Mouse (Mus musculus): Measurements from ENCODE around the gene 4931409K22Rik.
A peak's percentile ranks its signal among the peaks of the same experiment; 100 is the strongest.

4931409K22Rik gene

DNA sequence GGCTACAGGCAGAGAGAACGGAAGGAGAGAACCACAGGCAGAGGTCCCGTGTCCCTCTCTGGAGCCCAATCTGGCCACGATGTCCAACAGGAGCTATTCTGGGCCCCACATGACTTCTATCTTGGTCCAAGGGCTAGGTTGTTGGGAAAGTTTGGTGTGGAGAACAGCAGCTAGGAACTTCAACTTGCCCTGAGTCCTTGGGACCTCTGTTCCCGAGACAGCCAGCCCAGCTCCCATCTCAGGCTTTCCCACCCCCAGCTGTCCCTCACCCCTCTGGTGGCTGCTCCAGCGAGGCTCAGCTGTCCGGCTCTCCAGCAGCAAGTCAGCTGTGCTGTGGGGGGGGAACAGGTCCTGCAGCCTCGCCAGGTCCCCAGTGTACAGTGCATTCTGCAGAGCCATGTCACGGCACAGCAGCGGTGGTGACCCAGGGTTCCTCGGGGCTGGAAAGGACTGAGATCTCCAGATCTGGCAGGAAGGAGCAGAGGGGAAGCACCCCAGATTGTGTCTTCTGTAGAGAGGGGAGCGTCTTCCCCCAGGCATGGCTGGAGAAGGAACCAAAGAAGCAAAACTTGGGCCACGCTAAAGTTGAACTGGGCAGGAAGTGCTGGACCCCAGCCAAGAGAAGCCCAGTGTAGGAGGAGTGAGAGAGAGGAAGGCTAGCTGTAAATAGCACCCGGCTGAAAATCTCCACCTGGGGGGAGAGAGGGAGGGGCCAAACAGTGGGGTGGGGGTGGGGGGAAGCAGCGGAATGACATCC, 16.0 kb downstream of the 4931409K22Rik start, which contains the start of gene Asb10:
Gene Asb10, minus strand, starts transcription at position 592 of the 757 bp plus-strand sequence.
- DNase-seq (ENCODE audit: low spot score in 2 of 2) = peak; percentile 35 to 43

- no peak for DNase-seq (ENCODE audit: low spot score in 2 of 2)
Observed at GRCm38 (mm10) chr5:24539571-24540296, 16.9 kb downstream of the 4931409K22Rik start.

GRCm38 (mm10) chr5:24537618-24538017, 19.0 kb downstream of the 4931409K22Rik start:
- DNase-seq (ENCODE audit: low spot score in 2 of 2) = no peak

DNA sequence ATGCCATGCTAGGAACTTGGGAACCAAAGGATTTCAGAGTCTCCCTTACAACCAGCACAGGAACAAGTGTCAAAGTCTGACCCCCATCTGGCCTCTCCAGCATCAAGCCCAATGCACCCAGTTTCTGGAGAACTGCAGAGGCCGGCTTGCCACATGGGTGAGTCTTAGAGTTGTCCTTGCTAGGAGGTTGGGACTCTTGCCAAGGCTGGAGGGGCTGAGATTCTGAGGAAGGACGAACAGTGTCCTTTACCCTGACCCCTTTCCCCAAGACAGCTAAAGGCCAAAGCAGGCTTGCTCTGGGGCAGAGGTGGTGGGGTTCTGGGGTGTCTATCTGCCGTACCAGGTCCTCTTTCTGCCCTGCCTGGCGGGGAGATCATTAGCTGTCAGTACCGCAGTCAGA, 20.1 kb downstream of the 4931409K22Rik start:
- DNase-seq (ENCODE audit: low spot score in 2 of 2) = no peak

DNA sequence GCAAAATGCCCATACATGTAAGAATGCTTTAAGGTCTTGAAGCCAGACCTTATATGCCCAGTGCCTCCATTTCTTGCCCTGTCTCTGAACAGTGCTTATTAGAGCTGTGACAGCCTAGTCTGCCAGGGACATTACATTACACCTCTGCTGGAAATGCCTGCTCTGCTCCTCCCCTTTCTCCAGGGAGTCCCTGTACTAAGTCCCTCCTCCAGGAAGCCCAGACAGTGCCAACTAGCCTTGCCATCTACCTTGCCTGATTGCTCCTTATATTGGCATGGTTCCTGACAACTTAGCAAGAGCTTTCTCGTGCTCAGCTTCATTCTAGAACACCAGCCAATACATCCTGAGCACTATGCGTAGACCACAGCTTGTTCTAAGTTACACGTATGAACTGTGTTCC, 20.9 kb downstream of the 4931409K22Rik start:
- no peak for DNase-seq (ENCODE audit: low spot score in 2 of 2)

- DNase-seq (ENCODE audit: low spot score in 2 of 2) = no peak
Observed at GRCm38 (mm10) chr5:24534292-24534691, 22.3 kb downstream of the 4931409K22Rik start.

DNA sequence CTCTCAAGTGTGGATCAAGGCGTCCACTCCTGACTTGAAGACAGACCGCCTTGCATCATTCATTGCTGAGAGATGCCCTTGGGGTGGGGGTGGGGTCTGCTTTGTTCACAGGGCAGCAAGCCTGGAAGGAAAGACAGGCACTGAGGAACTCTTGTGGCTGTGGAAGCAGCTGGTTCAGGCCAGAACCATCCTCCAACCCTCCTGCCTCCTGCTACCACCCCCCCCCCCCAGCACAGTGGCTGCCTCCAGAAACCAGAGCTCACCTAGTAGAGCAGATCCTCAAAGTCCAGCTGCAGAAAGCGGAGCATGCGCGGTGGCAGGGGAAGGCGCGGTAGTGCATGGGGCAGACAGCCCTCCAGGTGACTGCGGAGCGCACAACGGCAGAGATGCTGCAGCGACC, 23.2 kb downstream of the 4931409K22Rik start:
- no peak for DNase-seq (ENCODE audit: low spot score in 2 of 2)

- peak; percentile 90 to 93 for DNase-seq (ENCODE audit: low spot score in 2 of 2)
Observed at GRCm38 (mm10) chr5:24530042-24530689, 26.4 kb downstream of the 4931409K22Rik start.

DNA sequence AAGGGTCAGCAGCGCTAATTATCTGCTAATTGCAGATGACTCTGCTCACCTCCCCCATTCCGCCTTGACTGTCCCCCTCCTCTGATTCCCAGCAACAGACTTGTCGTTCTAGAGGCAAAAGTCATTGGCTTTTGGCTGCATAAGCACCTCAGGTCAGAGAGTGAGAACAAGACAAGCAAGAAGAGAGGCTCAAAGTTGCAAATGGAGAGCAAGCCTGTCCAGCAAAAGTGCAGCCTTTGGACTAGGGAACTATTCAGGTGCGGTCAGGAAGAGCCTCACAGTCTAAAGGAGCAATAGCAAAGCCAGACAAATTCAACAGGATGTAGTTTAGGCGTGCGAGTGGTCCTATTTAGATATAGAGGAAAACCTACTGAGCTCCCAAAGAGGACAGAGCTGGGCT, 28.8 kb downstream of the 4931409K22Rik start:
- DNase-seq (ENCODE audit: low spot score in 2 of 2) = no peak

DNA sequence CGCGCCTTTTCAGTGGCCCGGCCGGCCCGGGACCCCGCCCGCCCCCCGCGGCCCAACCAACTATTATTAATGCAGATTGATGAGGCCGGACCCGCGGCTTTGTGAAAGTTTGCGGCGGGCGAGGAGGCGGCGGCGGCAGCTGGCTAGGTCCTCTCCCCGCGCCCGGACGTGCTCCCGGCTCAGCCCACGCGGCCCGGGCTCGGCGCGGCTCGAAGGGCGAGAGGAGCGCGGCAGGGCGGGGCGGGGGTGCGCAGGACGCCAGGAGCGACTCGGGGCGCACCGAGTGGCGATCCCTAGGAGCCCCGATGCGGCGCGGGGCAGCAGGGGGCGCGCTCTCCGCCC, 29.7 kb downstream of the 4931409K22Rik start, which contains the start of gene Gbx1:
Gene Gbx1, minus strand, starts transcription at position 314 of the 342 bp plus-strand sequence.
- DNase-seq (ENCODE audit: low spot score in 2 of 2) = no peak

DNA sequence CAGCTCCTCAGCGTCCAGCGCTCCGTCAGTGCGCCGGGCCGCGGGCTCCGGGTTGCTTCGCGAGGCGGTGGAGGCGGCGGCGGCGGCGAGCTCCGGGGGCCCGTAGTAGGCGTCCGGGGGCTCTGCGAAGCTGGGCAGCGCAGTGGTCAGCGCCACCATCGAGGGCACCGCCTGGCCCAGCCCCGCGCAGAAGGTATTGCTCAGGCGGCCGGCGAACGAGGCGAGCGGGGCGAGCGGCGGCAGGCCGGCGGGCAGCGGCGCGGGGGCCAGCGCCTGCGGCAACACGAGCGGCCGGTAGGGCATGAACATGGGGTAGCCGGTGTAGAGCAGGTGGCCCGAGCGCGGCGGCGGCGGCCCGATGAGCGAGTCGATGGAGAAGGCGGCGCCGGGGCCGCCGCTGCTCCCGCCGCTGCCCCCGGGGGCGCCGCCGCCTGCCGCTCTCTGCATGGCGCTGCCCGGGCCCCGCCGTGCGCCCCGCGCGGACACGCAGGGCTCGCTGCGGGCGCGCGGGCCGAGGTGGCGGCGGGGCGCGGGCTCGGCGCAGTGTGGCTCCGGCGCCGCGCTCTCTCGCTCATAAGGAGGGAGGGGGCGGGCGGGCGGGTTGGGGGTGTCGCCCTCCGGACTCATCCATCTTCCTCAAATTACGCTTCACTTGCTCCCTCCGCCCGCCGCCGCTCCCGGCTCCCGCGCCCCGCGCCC, 30.3 kb downstream of the 4931409K22Rik start:
- no peak for DNase-seq (ENCODE audit: low spot score in 2 of 2)

- no peak for DNase-seq (ENCODE audit: low spot score in 2 of 2)
Observed at GRCm38 (mm10) chr5:24525360-24526189, 31.0 kb downstream of the 4931409K22Rik start.

DNA sequence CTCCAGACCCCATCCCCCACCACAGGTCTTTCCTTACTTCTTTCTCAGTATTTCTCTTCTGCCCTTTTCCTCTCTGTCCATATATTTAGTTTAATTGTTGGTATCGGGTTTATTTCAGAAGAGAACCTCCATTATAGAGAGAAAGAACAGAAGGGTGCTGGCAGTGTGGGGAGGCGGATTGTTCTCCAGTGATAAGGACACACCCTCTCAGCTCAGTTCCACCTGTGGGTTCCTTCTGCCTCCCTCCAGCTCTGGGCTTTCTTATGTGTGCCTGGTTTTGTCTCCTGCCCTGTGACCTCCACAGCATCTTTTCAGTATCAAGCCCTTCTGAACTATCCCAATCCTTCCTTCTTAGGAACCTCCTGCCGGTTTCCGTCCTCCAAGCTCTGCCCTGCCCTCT, 32.1 kb downstream of the 4931409K22Rik start:
- DNase-seq (ENCODE audit: low spot score in 2 of 2) = no peak

GRCm38 (mm10) chr5:24523806-24524205, 32.8 kb downstream of the 4931409K22Rik start:
- DNase-seq (ENCODE audit: low spot score in 2 of 2) = no peak

GRCm38 (mm10) chr5:24521366-24521765, 35.2 kb downstream of the 4931409K22Rik start:
- DNase-seq (ENCODE audit: low spot score in 2 of 2) = no peak

GRCm38 (mm10) chr5:24512271-24512670, 44.3 kb downstream of the 4931409K22Rik start:
- peak; percentile 23 to 55 for DNase-seq (ENCODE audit: low spot score in 2 of 2)

- peak; percentile 42 to 43 for DNase-seq (ENCODE audit: low spot score in 2 of 2)
Observed at GRCm38 (mm10) chr5:24510635-24511034, 46.0 kb downstream of the 4931409K22Rik start.

DNA sequence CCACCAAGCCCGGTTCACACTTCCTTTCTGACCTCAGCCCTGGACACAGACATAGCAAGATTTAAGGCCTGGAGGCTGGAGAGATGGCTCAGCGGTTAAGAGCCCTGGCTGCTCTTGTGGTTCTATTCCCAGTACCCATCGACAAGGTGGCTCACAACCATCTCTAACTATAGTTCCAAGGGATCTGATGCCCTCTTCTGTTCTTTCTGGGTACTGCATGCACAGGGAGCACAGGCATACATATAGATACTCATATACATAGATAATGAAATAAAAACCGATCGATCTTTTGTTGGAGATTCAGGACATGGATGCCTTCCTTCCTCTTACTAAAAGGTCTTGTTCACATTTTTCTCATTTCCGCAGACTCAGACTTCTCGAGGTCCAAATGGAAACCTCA, 48.2 kb downstream of the 4931409K22Rik start:
- no peak for DNase-seq (ENCODE audit: low spot score in 2 of 2)

GRCm38 (mm10) chr5:24505513-24505912, 51.1 kb downstream of the 4931409K22Rik start:
- no peak for DNase-seq (ENCODE audit: low spot score in 2 of 2)

DNA sequence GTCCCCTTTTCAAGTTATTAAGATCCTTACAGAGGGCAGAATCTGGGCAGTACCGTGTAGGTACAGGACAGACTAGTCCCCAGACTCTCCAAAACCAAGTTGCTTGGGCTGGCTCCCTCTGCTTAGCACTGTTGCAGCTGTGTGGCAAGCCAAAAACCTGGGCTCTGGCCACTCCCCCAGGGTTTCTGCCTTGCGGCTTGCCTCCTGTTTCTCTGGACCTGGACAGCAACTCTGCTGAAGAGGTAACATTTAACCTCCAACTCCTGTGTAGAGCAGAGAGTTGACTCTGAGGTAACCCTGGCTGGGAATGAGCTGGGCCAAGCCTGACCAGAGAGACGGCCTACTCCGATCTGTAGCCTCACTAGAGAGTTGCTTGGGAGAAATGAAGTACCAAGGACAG, 53.8 kb downstream of the 4931409K22Rik start:
- no peak for DNase-seq (ENCODE audit: low spot score in 2 of 2)

DNA sequence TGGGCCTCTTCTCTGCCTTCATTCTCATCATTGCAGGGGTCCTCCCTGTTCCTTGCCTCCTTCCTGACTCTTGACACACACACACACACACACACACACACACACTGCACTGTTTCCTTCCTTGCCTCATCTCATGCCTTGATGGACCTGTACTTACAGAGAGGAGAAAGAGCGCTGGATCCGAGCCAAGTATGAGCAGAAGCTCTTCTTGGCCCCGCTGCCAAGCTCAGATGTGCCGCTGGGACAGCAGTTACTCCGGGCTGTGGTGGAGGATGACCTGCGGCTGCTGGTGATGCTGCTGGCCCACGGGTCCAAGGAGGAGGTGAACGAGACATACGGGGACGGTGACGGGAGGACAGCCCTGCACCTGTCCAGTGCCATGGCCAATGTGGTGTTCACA, 55.8 kb downstream of the 4931409K22Rik start:
- no peak for DNase-seq (ENCODE audit: low spot score in 2 of 2)

All from urinary bladder, postnatal 36 days (tissue).